Mouse (Mus musculus) adrenal gland, postnatal 10 days (tissue): ENCODE measurements around the gene Hhatl. TPM values are rescaled to one million over a fixed set of nuclear protein-coding genes. Genes with fewer than 3 reads are reported as not detected.

ENCODE experiments used
- DNase-seq: peaks from one replicate; pipeline ENCODE4 v3.0.0; 2021; ENCODE audit warnings: mixed read lengths
- long read RNA-seq, 2 experiments: library from polyadenylated mRNA; stranded (forward); transcript quantifications; one replicate each; pipeline ENCODE4 v2.0.0; 2021
- total RNA-seq, 2 experiments: library from RNA; stranded (reverse); gene quantifications; 2 replicates each; pipeline ENCODE4 v1.2.3; 2021

Gene Hhatl
- 10 to 100 TPM in 1 of 2 experiments, 1 to 10 TPM in 1; 4.3 to 17.4 TPM for total RNA-seq
- long read RNA-seq, experiment 1, partial matches to known transcripts: 6 of 13 reads
- long read RNA-seq, experiment 1, other reads (novel, unspliced or antisense): 4 of 13 reads
- long read RNA-seq, experiment 2, partial matches to known transcripts: 2 of 9 reads
- long read RNA-seq, experiment 2, other reads (novel, unspliced or antisense): 4 of 9 reads

DNA sequence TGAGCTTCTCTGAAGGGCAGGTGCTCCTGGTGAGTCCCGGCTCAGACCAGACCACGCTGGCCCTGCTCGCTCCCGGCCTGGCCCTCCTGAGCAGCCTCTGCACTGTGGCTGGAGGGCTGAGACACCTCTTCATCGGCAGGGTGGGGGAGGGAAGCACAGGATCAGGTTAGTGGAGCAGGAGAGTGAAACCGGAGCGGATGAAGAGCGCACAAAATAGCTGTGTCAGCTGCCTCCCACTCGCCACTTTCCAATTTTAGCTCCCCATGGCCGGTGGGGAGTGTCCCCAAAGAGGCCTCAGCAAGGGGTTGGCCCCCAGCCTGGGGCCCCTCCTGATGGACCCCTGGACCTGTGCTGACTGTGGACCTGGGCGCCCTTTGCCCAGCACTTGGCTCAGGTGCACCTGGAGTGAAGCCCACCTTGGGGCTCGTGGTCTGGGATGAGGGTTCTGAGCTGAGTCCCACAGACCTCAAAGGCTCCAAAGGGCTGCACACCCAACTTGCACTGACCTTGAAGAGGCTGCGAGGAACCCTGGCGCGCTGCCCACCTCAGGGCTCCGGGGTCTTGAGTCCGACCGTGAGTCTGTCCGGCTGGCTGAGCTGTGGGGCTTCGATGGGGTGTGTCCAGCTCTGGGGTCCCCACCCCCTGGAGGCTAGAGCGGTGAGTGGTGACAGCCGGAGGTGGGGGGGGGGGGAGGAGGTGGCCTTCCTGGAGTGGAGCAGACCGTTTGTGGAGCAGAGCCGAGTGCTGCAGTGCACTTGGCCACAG, at the start of gene Hhatl:
Gene Hhatl (minus strand): TSS at position 751 of the 765 bp plus-strand sequence.
- no peak for DNase-seq

DNA sequence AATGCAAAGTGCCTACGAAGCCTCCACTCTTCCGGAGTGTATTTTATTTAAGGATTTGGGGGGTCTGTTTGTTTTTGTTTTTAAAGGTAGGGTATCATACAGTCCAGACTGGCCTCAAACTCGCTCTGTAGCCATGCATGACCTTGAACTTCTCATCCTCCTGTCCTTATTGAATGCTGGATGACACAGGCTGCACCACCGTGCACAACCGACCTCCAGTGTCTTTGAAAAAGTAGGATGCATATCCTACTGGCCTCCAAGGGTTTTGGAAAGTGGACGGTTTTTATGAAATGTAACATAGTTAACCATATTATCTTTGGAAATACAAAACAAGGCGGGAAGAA, 47.3 kb upstream of the Hhatl start:
- DNase-seq: no peak

DNA sequence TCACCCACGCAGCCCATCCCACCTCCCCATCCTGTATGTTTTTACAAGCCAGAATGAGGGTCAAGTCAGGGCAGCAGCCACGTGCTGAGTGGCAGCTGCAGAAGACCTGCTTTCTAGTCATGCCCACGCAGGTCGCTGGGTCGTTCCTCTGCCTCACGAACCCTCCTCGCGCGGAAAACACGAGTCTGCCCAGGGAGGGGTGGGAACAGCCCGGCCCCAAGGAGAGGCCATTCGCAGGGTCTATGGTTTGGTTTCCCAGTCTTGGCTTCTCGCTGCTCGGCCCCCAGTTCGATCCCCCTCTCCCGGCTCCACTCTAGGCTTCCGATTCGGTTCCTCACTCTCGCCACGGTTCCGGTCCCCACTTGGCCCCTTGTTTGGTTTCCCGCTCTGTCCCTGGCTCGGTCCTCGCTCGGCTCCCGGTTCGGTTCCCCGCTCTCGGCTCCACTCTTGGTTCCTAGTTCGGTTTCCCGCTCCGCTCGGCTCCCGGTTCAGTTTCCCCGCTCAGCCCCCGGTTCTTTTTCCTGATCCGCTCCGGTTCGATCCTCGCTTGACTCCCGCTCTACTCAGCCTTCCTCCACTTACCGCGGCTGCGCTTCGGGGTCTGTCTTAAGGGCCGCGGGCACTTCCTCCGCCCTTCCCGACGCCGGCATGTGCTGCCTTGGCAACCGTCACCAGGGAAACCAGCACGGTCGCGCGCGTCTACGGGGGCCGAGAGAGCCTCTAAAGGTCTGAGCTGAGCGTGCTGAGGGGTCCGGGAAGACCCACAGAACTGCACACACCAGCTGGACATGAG, 46.7 kb upstream of the Hhatl start, which contains the start of gene Ccdc13:
Gene Ccdc13 (minus strand): TSS at position 633 of the 793 bp plus-strand sequence.
- peak; percentile 92 for DNase-seq

DNA sequence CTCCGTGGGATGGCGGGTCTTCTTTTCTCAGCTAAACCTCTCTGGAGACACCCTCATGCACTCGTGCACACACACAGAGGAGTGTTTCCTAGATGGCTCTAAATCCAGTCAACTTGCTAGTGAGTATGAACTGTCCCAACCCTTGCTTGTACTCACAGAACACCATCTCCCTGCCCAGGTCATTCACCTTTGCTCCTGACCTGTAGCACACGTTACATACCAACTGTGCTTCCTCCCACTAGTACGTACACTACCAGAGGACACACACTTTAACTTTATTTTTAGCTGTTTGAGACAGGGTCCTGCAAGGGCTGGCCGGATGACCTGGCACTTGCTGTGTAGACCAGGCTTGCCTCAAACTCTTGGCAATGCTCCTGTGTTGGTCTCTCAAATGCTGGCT, 45.7 kb upstream of the Hhatl start:
- DNase-seq: no peak

DNA sequence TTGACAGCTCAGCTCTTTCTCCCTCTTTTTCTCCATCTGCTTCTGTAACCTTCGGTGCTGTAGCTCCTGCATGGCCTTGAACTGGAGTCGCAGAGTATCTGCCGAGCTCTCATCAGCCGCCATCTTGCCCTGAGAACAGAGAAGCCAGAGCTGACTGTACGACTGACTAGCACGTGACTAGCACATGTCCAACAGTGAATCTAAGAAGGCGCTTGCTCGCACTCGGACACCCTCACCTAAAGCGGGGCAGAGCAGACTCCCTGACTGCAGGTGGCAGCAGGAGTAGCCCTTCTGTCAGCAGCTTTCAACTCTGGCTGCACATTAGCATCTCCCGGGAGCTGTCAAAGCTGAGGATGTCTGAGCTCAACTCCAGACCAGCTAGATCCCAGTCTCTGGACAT, 41.5 kb upstream of the Hhatl start:
- no peak for DNase-seq

DNA sequence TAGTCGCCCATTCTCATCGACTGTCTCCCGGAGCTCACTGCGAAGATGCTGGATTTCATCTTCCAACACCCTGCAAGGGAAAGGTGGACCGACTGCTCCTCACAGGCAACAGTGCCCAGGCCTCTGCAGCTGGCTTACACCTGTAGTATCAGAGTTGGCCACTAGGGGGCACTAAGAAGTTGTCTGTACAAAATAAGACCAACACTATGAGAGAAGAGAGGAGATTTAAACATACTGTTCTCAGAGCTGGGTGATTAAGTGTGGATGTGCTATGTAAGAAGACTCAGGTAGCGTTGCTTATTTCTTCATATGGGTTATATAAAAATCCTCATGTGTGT, 38.6 kb upstream of the Hhatl start:
- peak; percentile 91 for DNase-seq

DNA sequence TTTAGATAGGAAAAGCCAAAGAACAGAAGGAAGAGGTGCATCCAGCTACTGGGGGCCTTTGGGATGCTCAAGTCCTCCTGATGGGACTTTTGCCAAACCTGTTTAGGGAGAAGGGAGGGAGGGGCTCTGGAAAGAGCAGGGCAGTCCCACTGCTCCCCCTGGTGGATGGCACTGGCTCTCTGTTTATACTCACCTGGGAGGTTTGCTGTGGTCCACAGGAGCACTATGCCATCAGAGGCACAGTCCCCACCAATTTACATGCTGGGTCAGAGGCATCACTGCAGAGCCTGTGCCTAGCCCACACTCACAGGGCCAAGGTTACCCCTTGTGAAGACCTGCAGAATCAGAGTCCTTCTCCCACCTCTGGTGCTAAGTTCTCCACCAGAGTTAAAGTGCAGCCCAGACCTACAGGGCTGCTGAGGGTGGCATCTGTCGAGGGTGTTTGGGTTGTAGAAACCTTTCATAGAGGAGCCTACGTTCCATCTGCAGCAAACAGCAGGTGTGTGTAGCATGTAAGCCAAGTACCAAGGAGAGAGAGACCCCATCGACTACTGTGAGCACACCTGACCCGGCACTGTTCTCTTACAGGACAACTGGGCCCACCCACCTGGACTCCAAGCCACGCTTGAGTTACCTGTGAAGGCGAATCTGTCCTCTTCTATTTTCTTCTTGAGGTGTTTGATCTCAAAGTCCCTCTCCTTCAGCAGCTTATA, 38.1 kb upstream of the Hhatl start:
- peak; percentile 69 for DNase-seq

DNA sequence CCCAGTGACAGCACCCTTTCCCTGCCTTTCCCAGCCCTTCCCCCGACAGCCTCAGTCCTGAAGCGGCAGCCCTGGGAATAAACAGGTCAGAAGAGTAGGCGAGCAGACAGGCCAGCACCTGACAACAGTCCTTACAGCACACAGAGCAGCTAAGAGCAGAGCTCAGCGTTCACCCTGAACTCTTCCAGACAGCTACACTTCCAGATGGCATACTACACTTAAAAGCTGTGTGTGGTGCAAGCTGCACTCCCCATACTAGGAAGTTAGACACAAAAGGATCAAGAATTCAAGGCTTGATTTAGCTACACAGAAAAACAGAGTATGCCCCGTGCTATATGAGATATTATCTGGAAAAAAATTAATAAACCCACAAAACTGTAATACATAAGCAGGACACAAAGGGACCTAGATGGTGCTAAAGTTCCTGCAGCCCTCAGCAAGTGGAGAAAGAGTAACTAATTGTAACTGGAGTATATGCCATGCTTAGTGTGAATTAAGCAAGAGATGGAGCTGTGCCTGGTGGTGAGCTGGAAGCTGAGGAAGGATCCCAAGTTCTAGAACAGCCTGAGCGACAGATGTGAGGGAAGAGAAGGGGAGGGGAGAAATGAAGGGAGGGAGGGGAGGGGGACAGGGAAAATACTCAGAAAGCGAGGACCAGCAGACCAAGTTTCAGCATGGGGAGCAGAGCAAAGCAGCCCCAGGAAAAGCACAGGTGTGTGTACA, 37.1 kb upstream of the Hhatl start:
- DNase-seq: no peak

DNA sequence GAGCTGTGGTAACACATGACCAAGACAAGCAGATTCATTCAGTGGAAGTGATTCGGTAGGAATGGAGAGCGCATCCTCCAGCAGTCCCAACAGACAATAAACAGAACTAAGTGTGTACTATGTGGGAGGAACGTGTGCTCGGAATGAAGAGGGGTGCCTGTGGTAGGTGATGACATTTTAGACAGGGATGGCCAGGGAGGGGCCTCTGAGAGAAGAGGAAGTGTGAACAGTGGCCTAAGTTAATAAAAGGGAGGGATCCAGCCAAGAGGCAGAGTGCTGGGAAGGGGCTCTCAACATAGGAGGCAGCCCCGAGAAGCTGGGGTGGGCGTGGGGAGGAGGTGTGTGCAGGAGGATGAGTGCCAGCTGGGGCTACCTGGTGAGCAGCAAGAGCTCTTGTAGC, 36.0 kb upstream of the Hhatl start:
- no peak for DNase-seq

DNA sequence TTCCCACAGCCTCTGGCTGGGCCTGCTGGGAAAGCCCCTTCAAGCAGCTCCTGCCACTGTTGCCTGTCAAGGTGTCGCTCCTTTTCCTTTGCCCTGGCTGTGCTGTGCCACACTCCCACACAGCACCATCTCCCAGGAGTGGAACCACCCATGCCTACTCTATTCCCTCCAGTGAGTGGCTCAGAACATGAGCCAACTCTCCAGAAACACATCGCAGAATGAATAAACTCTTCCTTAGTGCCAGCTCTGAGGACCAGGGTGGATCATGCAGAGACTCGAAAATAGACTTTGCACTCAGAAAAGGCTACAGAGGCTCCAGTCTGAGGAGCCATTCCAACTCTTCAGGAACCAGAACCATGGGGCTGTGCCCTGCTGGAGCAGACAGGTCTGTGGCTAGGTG, 34.0 kb upstream of the Hhatl start:
- DNase-seq: no peak

DNA sequence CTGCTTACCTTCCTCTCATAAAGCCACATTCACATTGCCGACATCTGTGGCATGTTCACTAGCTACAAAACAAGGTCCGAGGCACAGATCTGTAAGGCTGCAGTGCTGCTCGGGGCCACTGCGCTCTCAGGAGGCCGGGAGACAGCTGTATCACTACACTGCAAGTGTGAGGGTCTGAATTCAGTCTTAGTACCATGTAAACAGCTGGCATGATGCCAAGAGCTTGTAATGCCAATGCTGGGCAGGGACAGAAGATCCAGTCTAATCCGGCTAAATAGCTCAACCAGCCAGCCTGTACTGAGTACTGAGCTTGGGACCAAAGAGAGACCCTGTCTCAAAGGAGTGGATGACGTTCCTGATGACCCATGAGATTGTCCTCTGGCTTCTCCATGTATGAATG, 31.7 kb upstream of the Hhatl start:
- no peak for DNase-seq

DNA sequence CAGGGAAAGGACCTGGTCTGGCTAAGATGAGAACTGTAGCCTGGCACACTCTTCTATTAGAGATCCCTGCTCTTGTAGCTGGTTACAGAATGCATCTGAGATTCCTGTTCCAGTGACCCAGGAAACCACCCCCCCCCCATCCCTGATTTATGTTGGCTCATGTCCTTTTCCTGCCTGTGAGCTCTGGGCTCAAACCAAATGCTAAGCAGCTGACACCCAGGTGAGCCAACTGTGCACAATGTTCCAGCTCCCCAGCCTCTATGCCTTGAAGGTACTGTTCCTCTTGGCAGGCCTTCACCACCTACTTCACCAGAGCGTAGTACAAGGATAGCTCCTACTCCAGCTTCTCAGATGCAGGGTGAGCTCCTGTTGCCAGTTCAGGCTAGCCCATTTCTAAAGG, 30.7 kb upstream of the Hhatl start:
- peak; percentile 47 for DNase-seq

DNA sequence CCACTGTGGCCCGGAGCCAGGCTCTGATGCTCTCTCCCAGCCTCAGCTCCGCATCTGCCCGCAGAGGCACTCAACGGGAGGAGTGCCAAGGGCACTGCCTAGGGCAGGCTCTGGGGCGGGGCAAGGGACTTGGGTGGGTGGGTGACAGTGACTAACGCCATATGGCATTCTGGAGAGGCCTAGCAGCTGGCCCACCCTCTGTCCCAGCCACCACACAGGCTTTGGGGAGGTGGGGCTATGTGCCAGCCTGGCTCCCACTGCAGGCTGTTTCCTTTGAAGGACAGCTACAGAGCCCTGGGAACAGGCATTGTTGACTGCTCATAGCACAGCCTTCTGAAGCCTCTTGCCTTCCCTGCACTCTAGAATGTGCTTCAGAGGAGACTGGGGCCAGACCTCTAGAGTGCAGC, 30.3 kb upstream of the Hhatl start:
- no peak for DNase-seq

DNA sequence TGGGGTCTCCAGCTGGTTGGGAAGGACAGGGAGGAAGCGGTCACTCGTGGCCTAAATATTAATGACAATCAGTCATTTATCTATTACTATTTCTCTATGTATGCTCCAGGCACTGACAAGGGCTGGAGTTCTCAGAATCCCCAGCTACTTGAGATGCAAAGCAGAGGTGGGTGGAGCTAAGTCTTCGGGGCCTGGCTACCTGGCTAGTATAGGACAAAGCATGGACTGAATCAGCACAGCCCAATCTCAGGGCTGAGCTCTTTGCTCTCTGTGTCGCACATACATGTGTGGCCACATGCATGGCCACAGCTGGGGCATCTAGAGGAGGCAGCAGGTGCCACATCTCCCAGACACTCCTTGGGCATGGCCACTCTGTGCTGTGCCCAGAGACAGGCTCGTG, 28.5 kb upstream of the Hhatl start:
- no peak for DNase-seq

DNA sequence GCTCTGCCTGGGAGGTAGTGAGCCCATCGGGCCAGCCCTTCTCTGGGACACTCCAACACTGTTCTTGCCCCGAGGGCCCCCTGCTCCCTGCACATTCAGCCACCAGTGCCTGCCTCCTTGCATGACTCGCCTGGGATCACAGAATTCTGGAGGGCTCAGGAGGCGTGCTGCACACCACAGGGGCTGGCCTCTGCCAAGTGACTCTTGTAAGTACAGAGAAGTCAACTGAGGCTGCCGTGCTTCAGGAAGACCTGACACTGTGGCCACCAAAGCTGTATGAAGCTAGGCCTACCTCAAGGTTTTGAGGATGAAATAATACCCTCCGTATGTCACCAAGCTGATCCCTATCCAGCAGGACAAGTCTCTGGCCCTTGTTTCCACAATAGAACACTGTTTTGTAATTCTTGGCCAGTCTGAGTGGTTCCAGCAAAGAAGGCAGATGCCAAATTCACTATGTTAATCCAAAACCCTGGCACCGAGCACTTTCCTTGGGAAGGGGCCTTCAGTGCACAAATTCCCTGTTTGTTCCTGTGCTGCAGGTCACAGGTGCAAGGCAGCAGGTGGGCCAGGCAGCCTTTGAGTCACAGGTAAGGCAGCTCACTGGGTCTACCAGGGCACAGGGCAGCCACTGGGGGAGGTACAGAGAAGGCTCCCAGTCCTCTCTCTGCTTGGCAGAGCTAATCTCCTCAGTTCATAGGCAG, 27.6 kb upstream of the Hhatl start:
- peak; percentile 43 for DNase-seq

DNA sequence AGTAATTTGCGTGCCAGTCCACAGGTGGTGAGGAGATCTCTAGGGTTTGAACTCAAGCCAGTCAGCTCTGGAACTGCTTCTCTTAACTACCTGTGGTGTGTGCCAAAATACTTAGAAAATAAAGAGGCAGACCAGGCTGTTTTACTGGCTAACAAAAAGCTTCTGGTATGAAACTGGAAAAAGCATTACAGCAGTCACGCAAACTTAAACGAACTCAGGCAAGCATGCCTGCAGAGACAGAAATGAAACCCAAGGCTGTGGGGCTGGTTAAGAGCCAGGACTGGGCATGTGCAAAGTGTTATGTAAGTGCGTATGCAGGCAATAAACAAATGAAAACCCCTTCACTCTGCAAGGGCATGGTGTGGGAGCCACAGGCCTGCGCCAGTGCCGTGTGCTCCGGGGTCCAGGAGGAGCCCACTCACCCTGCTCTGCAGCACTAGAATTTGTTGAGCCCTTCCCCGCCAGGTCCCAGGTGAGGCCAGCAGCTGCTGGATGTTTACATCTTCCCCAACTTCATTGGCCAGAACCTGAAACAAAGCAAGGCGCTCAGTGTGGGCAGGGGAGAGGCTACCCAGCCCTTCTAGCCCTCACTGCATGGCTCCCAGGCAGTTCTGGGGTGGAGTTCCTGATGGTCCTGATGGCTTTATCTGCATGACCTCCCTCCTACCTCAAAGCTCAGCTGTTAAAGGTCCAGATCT, 26.9 kb upstream of the Hhatl start:
- peak; percentile 69 for DNase-seq

DNA sequence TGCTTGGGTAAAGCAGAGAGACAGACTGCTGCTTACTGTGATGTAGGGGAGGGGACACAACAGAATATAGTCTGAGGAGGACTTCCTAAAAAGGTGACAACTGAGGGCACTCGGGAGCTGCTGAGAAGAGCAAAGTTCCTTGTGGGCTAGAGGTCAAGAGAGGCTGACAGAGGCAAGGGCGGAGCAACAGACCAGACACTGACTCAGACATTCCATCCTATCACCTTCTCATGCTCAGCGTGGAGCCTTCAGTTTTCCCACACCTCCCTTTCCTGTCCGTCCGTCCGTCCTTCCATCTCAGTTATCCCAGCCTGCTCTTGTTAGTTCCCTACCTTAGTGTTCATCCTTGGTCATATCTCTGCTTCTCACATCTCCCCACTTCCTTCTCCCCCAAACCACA, 22.9 kb upstream of the Hhatl start:
- DNase-seq: no peak

DNA sequence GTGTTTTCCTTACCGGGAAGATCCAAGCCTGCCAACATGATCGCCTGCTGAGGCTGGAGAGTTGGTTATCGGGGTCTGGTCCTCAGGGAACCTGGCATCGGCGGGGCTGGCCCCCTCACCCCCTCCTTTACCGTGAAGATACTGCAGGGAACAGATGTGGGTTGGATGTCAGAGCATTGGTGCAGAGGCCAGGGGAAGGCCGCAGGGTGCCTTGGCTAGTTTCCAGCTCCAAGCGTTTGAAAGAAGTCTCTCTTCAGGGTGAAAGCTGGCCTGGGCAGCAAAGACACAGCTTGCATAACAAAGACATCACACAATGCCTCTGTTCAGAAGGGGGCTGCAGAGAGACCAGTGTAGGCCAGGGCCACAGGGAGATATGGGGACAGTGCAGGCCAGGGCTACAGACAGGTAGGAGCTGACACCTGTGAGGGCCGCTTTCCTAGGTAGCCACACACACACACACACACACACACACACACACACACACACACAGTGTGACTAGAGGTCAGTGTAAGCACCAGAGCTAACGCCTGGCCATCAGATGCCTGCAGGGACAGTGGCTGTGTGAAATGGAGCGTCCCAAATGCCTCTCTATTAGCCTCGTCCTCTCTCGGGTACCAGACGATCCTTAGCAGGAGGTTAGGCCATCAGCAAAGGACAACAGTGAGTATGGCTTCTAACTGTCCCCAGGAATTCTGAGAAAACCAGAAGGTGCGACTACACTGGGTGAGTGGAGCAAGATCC, 17.9 kb upstream of the Hhatl start:
- peak; percentile 50 for DNase-seq

DNA sequence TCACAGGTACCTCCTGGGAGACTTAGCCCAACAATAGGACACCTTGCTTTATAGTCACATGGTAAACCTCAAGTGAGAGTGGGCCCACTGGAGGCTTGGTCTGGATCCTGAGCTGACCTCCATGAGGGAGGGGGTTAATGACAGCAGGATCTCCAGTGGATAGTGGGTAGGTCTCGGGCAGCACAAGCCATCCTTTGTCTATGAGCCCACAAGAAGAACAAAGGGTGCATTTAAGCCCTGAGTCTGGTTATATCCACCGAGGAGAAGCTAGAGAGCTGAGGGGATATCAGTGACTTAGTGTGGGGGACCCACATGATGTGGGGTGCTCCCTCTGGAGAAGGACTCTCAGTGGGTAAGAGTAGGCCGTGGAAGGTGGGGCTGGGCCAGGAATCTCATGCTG, 16.2 kb upstream of the Hhatl start:
- no peak for DNase-seq

DNA sequence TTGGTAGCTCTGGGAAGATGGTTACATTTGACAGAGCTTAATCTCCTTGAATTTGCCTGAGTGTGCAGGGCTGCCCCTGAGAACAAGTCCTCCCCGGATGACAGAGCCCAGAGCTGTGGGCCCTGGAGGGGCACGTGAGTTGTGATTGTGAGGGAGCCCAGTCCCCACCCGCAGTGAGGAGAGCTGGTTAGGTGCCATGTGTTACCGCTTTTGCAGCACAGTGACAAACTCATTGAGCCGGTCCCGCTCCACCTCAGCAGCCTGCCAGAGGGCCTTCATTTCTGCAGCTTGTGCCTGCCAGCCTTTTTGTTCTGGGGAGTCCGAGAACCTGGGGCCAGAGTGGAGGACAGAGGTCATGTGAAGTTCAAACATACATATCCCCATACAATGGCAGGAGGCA, 15.6 kb upstream of the Hhatl start:
- DNase-seq: no peak
